Mouse (Mus musculus): ENCODE measurements around the gene Slc6a8. TPM values are rescaled to one million over a fixed set of nuclear protein-coding genes. Genes with fewer than 3 reads are reported as not detected.
A peak's percentile ranks its signal among the peaks of the same experiment; 100 is the strongest.

Slc6a8 gene
- total and polyA plus RNA-seq, 3 experiments: 5.4 to 11.9 TPM; not detected in 1

- no peak for TF ChIP-seq TAL1 (IDR thresholded peaks at IDR 0.05; ENCODE audit: low read length)
- no peak for TF ChIP-seq EP300 (IDR thresholded peaks at IDR 0.05; ENCODE audit: low read depth in 1 of 2, low read length in 2 of 2)
- TF ChIP-seq TBP (IDR thresholded peaks at IDR 0.05; ENCODE audit: low read depth, low read length): no peak
- TF ChIP-seq ELF1 (IDR thresholded peaks at IDR 0.05; ENCODE audit: low read depth, low read length): peak; percentile 17; the same call in 1 of the 2 replicates
These were observed 17.4 kb upstream of the Slc6a8 start (continued) for GRCm38 (mm10) chrX:73655529-73655928.

- Histone ChIP-seq H3K27ac (ENCODE audit: control insufficient read depth, low read depth, low read length) (no peak overlapping the region), H3K36me3 (ENCODE audit: control insufficient read depth in 1 of 2, insufficient read depth in 2 of 2, low read length in 2 of 2) (no peaks in the 10 kb centered on the region), H3K79me2 (ENCODE audit: control insufficient read depth, insufficient read depth, low read length, poor library complexity) (no peaks in the 10 kb centered on the region), H3K4me3 (ENCODE audit: control insufficient read depth in 1 of 2, insufficient read depth in 1 of 2, low read depth in 2 of 2, low read length in 2 of 2) (no peak overlapping the region), H3K4me1 (ENCODE audit: control insufficient read depth in 1 of 2, insufficient read depth in 2 of 2, low read length in 2 of 2) (peaks cover 0 to 11% of the 10 kb centered on the region in 2 experiments; a peak in 1 of 4 replicates), H3K9ac (ENCODE audit: control insufficient read depth, low read depth, low read length, poor library complexity, severe bottlenecking) (no peak overlapping the region), H3K9me3 (replicated peaks; ENCODE audit: insufficient read depth, low read length) (no peaks in the 10 kb centered on the region), H3K27me3 (ENCODE audit: control insufficient read depth in 1 of 2, insufficient read depth in 2 of 2, low read length in 2 of 2) (no peaks in the 10 kb centered on the region)
- TF ChIP-seq ZKSCAN1 (IDR thresholded peaks at IDR 0.05; ENCODE audit: low read depth, low read length) (no peak), USF2 (IDR thresholded peaks at IDR 0.05; ENCODE audit: borderline replicate concordance in 1 of 2, insufficient read depth in 1 of 2, low read depth in 1 of 2, low read length in 2 of 2) (no peak), NELFE (IDR thresholded peaks at IDR 0.05; ENCODE audit: low read depth, low read length) (no peak), UBTF (IDR thresholded peaks at IDR 0.05; ENCODE audit: borderline replicate concordance, insufficient read depth, low read depth, low read length) (no peak), USF1 (IDR thresholded peaks at IDR 0.05; ENCODE audit: low read depth, low read length) (no peak), MAX (IDR thresholded peaks at IDR 0.05; ENCODE audit: low read length) (no peak), TBP (IDR thresholded peaks at IDR 0.05; ENCODE audit: low read depth, low read length) (no peak), CTCF (IDR thresholded peaks at IDR 0.05 in 2 of 3, conservative IDR thresholded peaks at IDR 0.05 in 1 of 3; ENCODE audit: control insufficient read depth in 1 of 3, insufficient read depth in 1 of 3, low read depth in 2 of 3, low read length in 3 of 3, poor library complexity in 1 of 3, severe bottlenecking in 1 of 3) (no peak)
- DNase-seq (ENCODE audit: low read depth, low spot score): no peak
These were observed 14.6 kb upstream of the Slc6a8 start for GRCm38 (mm10) chrX:73658391-73658790.

GRCm38 (mm10) chrX:73658936-73659574 is 13.9 kb upstream of the Slc6a8 start:
- Histone ChIP-seq H3K27ac (ENCODE audit: control insufficient read depth, low read depth, low read length) (no peak overlapping the region), H3K9me3 (replicated peaks; ENCODE audit: insufficient read depth, low read length) (no peaks in the 10 kb centered on the region), H3K9ac (ENCODE audit: control insufficient read depth, low read depth, low read length, poor library complexity, severe bottlenecking) (no peak overlapping the region), H3K27me3 (ENCODE audit: control insufficient read depth in 1 of 2, insufficient read depth in 2 of 2, low read length in 2 of 2) (no peaks in the 10 kb centered on the region), H3K79me2 (ENCODE audit: control insufficient read depth, insufficient read depth, low read length, poor library complexity) (no peaks in the 10 kb centered on the region), H3K4me3 (ENCODE audit: control insufficient read depth in 1 of 2, insufficient read depth in 1 of 2, low read depth in 2 of 2, low read length in 2 of 2) (no peak overlapping the region), H3K36me3 (ENCODE audit: control insufficient read depth in 1 of 2, insufficient read depth in 2 of 2, low read length in 2 of 2) (no peaks in the 10 kb centered on the region), H3K4me1 (ENCODE audit: control insufficient read depth in 1 of 2, insufficient read depth in 2 of 2, low read length in 2 of 2) (peaks cover 0 to 11% of the 10 kb centered on the region in 2 experiments; a peak in 1 of 4 replicates)
- DNase-seq (ENCODE audit: low read depth, low spot score): no peak
- TF ChIP-seq USF2 (IDR thresholded peaks at IDR 0.05; ENCODE audit: borderline replicate concordance in 1 of 2, insufficient read depth in 1 of 2, low read depth in 1 of 2, low read length in 2 of 2) (no peak), POLR2A (IDR thresholded peaks at IDR 0.05; ENCODE audit: control insufficient read depth in 1 of 2, insufficient read depth in 1 of 2, low read depth in 1 of 2, low read length in 2 of 2, poor library complexity in 1 of 2) (no peak), MAX (IDR thresholded peaks at IDR 0.05; ENCODE audit: low read length) (no peak), MXI1 (IDR thresholded peaks at IDR 0.05; ENCODE audit: low read depth, low read length) (no peak), BHLHE40 (IDR thresholded peaks at IDR 0.05; ENCODE audit: borderline replicate concordance, low read depth, low read length) (no peak), MEF2A (IDR thresholded peaks at IDR 0.05; ENCODE audit: extremely low read depth, insufficient replicate concordance, low read depth, low read length, poor library complexity, severe bottlenecking) (no peak), CHD1 (IDR thresholded peaks at IDR 0.05; ENCODE audit: low read depth, low read length) (no peak), UBTF (IDR thresholded peaks at IDR 0.05; ENCODE audit: borderline replicate concordance, insufficient read depth, low read depth, low read length) (no peak), KAT2A (conservative IDR thresholded peaks at IDR 0.05; ENCODE audit: low read depth, low read length) (no peak), NRF1 (IDR thresholded peaks at IDR 0.05; ENCODE audit: insufficient read depth, low read depth, low read length, poor library complexity, severe bottlenecking) (no peak), EP300 (IDR thresholded peaks at IDR 0.05; ENCODE audit: low read depth in 1 of 2, low read length in 2 of 2) (no peak), TCF12 (IDR thresholded peaks at IDR 0.05; ENCODE audit: low read depth, low read length) (no peak), SIN3A (IDR thresholded peaks at IDR 0.05; ENCODE audit: low read length) (no peak), ETS1 (IDR thresholded peaks at IDR 0.05; ENCODE audit: low read depth, low read length) (no peak), ZMIZ1 (IDR thresholded peaks at IDR 0.05; ENCODE audit: low read depth, low read length) (no peak), MAZ (IDR thresholded peaks at IDR 0.05; ENCODE audit: low read depth, low read length) (no peak), ZC3H11A (IDR thresholded peaks at IDR 0.05; ENCODE audit: low read depth, low read length) (no peak)
